Mouse (Mus musculus) lung, postnatal 36 days (tissue): ENCODE measurements at regions not wholly inside any gene's neighbourhood (a gene's known extent, or its start where the extent isn't known, plus 50 kb on each side); places are given as distances from the start of the nearest gene placed in this dataset.
"Not testable (repeated sequence)": the region's sequence is repeated elsewhere in the genome, so short reads cannot be mapped to it uniquely, and the experiment has no call there.

Source experiments
- DNase-seq: peaks from one replicate; pipeline ENCODE4 v3.0.0; 2022; ENCODE audit warnings: mixed read lengths

- DNase-seq = no peak
Measured at GRCm38 (mm10) chr1:83832946-83833345, 424.9 kb upstream of the Sphkap start.

- DNase-seq = no peak
Measured at GRCm38 (mm10) chr1:83831900-83832535, 424.0 kb upstream of the Sphkap start.

- no peak for DNase-seq
Measured at GRCm38 (mm10) chr1:83830025-83830645, 422.1 kb upstream of the Sphkap start.

- DNase-seq = not testable (repeated sequence)
Measured at GRCm38 (mm10) chr1:83811162-83811561, 403.2 kb upstream of the Sphkap start.

GRCm38 (mm10) chr1:83808432-83808831, 400.4 kb upstream of the Sphkap start:
- DNase-seq = no peak

- DNase-seq = no peak
Measured at GRCm38 (mm10) chr1:83803345-83804041, 395.5 kb upstream of the Sphkap start.

GRCm38 (mm10) chr1:83801759-83802158, 393.8 kb upstream of the Sphkap start:
- DNase-seq = peak; percentile 4

GRCm38 (mm10) chr1:83796961-83797891, 389.2 kb upstream of the Sphkap start:
- peak; percentile 46 for DNase-seq

- DNase-seq = no peak
Measured at GRCm38 (mm10) chr1:83777151-83777550, 369.2 kb upstream of the Sphkap start.

- DNase-seq = no peak
Measured at GRCm38 (mm10) chr1:83771160-83771559, 363.2 kb upstream of the Sphkap start.

- DNase-seq = no peak
Measured at GRCm38 (mm10) chr1:83761499-83761898, 353.5 kb upstream of the Sphkap start.

GRCm38 (mm10) chr1:83756866-83757265, 348.9 kb upstream of the Sphkap start:
- peak; percentile 5 for DNase-seq

- no peak for DNase-seq
Measured at GRCm38 (mm10) chr1:83755336-83755735, 347.3 kb upstream of the Sphkap start.

- no peak for DNase-seq
Measured at GRCm38 (mm10) chr1:83752976-83753375, 345.0 kb upstream of the Sphkap start.

- no peak for DNase-seq
Measured at GRCm38 (mm10) chr1:83748974-83749373, 341.0 kb upstream of the Sphkap start.

GRCm38 (mm10) chr1:83748061-83748460, 340.1 kb upstream of the Sphkap start:
- DNase-seq = no peak

GRCm38 (mm10) chr1:83747412-83747811, 339.4 kb upstream of the Sphkap start:
- DNase-seq = no peak

- DNase-seq = peak; percentile 61
Measured at GRCm38 (mm10) chr1:83746036-83746435, 338.0 kb upstream of the Sphkap start.

- DNase-seq = peak; percentile 21
Measured at GRCm38 (mm10) chr1:83736428-83737117, 328.6 kb upstream of the Sphkap start.

GRCm38 (mm10) chr1:83731682-83732081, 323.7 kb upstream of the Sphkap start:
- DNase-seq = no peak

- no peak for DNase-seq
Measured at GRCm38 (mm10) chr1:83728810-83729209, 320.8 kb upstream of the Sphkap start.

- DNase-seq = no peak
Measured at GRCm38 (mm10) chr1:83727938-83728337, 319.9 kb upstream of the Sphkap start.
